Mouse (Mus musculus): ENCODE measurements around the gene Cyp11a1.

Gene Cyp11a1

GRCm38 (mm10) chr9:57972776-57973439 is 33.3 kb upstream of the Cyp11a1 start:
- DNase-seq (ENCODE audit: low spot score) = no peak

GRCm38 (mm10) chr9:57973440-57974066 is 32.7 kb upstream of the Cyp11a1 start:
- DNase-seq (ENCODE audit: low spot score) = no peak

GRCm38 (mm10) chr9:57974221-57974620 is 32.0 kb upstream of the Cyp11a1 start:
- DNase-seq (ENCODE audit: low spot score) = no peak

- no peak for DNase-seq (ENCODE audit: low spot score)
These were observed 30.9 kb upstream of the Cyp11a1 start for GRCm38 (mm10) chr9:57975200-57975821.

GRCm38 (mm10) chr9:57978025-57978424 is 28.2 kb upstream of the Cyp11a1 start:
- no peak for DNase-seq (ENCODE audit: low spot score)

GRCm38 (mm10) chr9:57978858-57979257 is 27.4 kb upstream of the Cyp11a1 start:
- no peak for DNase-seq (ENCODE audit: low spot score)

GRCm38 (mm10) chr9:57980570-57980969 is 25.6 kb upstream of the Cyp11a1 start:
- DNase-seq (ENCODE audit: low spot score) = no peak

GRCm38 (mm10) chr9:57985304-57985703 is 20.9 kb upstream of the Cyp11a1 start:
- DNase-seq (ENCODE audit: low spot score) = no peak

GRCm38 (mm10) chr9:57986293-57986692 is 19.9 kb upstream of the Cyp11a1 start:
- no peak for DNase-seq (ENCODE audit: low spot score)

- no peak for DNase-seq (ENCODE audit: low spot score)
These were observed 18.1 kb upstream of the Cyp11a1 start for GRCm38 (mm10) chr9:57988098-57988497.

GRCm38 (mm10) chr9:57989309-57989708 is 16.9 kb upstream of the Cyp11a1 start:
- DNase-seq (ENCODE audit: low spot score) = no peak

- DNase-seq (ENCODE audit: low spot score) = peak; percentile 52
These were observed 15.6 kb upstream of the Cyp11a1 start for GRCm38 (mm10) chr9:57990438-57991110.

- DNase-seq (ENCODE audit: low spot score) = no peak
These were observed 14.2 kb upstream of the Cyp11a1 start for GRCm38 (mm10) chr9:57992060-57992459.

- no peak for DNase-seq (ENCODE audit: low spot score)
These were observed 13.2 kb upstream of the Cyp11a1 start for GRCm38 (mm10) chr9:57992781-57993591.

GRCm38 (mm10) chr9:57995282-57995681 is 10.9 kb upstream of the Cyp11a1 start:
- DNase-seq (ENCODE audit: low spot score) = no peak

- no peak for DNase-seq (ENCODE audit: low spot score)
These were observed 8.6 kb upstream of the Cyp11a1 start for GRCm38 (mm10) chr9:57997511-57998031.

GRCm38 (mm10) chr9:57998032-57998659 is 8.1 kb upstream of the Cyp11a1 start:
- peak; percentile 76 for DNase-seq (ENCODE audit: low spot score)

GRCm38 (mm10) chr9:57998685-57999084 is 7.5 kb upstream of the Cyp11a1 start:
- no peak for DNase-seq (ENCODE audit: low spot score)

- DNase-seq (ENCODE audit: low spot score) = no peak
These were observed 6.5 kb upstream of the Cyp11a1 start for GRCm38 (mm10) chr9:57999676-58000075.

GRCm38 (mm10) chr9:58003272-58003671 is 2.9 kb upstream of the Cyp11a1 start:
- DNase-seq (ENCODE audit: low spot score) = no peak

- no peak for DNase-seq (ENCODE audit: low spot score)
These were observed 2.3 kb downstream of the Cyp11a1 start for GRCm38 (mm10) chr9:58008336-58009014.
